Mouse (Mus musculus): ENCODE measurements around the gene Ppm1h.
A peak's percentile ranks its signal among the peaks of the same experiment; 100 is the strongest.
"Not testable (repeated sequence)": the region's sequence is repeated elsewhere in the genome, so short reads cannot be mapped to it uniquely, and the experiment has no call there.

The Ppm1h gene

GRCm38 (mm10) chr10:122894555-122895069 lies 216.1 kb downstream of the Ppm1h start:
- DNase-seq (ENCODE audit: low spot score), result no peak

- DNase-seq (ENCODE audit: low spot score), result peak; percentile 4
These were observed 216.7 kb downstream of the Ppm1h start for GRCm38 (mm10) chr10:122895121-122895770.

- DNase-seq (ENCODE audit: low spot score), result no peak
These were observed 221.4 kb downstream of the Ppm1h start for GRCm38 (mm10) chr10:122899971-122900370.

GRCm38 (mm10) chr10:122900466-122900865 lies 221.9 kb downstream of the Ppm1h start:
- no peak for DNase-seq (ENCODE audit: low spot score)

GRCm38 (mm10) chr10:122901379-122901778 lies 222.8 kb downstream of the Ppm1h start:
- no peak for DNase-seq (ENCODE audit: low spot score)

- no peak for DNase-seq (ENCODE audit: low spot score)
These were observed 231.0 kb downstream of the Ppm1h start for GRCm38 (mm10) chr10:122909406-122910032.

- no peak for DNase-seq (ENCODE audit: low spot score)
These were observed 232.2 kb downstream of the Ppm1h start for GRCm38 (mm10) chr10:122910798-122911225.

- DNase-seq (ENCODE audit: low spot score), result no peak
These were observed 233.1 kb downstream of the Ppm1h start for GRCm38 (mm10) chr10:122911668-122912067.

- no peak for DNase-seq (ENCODE audit: low spot score)
These were observed 233.6 kb downstream of the Ppm1h start for GRCm38 (mm10) chr10:122912086-122912690.

GRCm38 (mm10) chr10:122912701-122913368 lies 234.3 kb downstream of the Ppm1h start:
- no peak for DNase-seq (ENCODE audit: low spot score)

GRCm38 (mm10) chr10:122913393-122913792 lies 234.8 kb downstream of the Ppm1h start:
- no peak for DNase-seq (ENCODE audit: low spot score)

- no peak for DNase-seq (ENCODE audit: low spot score)
These were observed 237.3 kb downstream of the Ppm1h start for GRCm38 (mm10) chr10:122915905-122916304.

- no peak for DNase-seq (ENCODE audit: low spot score)
These were observed 239.2 kb downstream of the Ppm1h start for GRCm38 (mm10) chr10:122917648-122918324.

- no peak for DNase-seq (ENCODE audit: low spot score)
These were observed 239.7 kb downstream of the Ppm1h start for GRCm38 (mm10) chr10:122918325-122918694.

GRCm38 (mm10) chr10:122918754-122919153 lies 240.2 kb downstream of the Ppm1h start:
- DNase-seq (ENCODE audit: low spot score), result no peak

- DNase-seq (ENCODE audit: low spot score), result no peak
These were observed 240.9 kb downstream of the Ppm1h start for GRCm38 (mm10) chr10:122919416-122919815.

- DNase-seq (ENCODE audit: low spot score), result no peak
These were observed 241.7 kb downstream of the Ppm1h start for GRCm38 (mm10) chr10:122920218-122920795.

- no peak for DNase-seq (ENCODE audit: low spot score)
These were observed 243.7 kb downstream of the Ppm1h start for GRCm38 (mm10) chr10:122922226-122922625.

GRCm38 (mm10) chr10:122924571-122924970 lies 246.0 kb downstream of the Ppm1h start:
- DNase-seq (ENCODE audit: low spot score), result not testable (repeated sequence)

- no peak for DNase-seq (ENCODE audit: low spot score)
These were observed 247.7 kb downstream of the Ppm1h start for GRCm38 (mm10) chr10:122926275-122926674.

GRCm38 (mm10) chr10:122930520-122930919 lies 252.0 kb downstream of the Ppm1h start:
- no peak for DNase-seq (ENCODE audit: low spot score)

Data from spleen, adult 12 weeks (tissue).